Mouse (Mus musculus) adrenal gland, postnatal 4 days (tissue): ENCODE data around the gene Osbp2. TPM values are rescaled to one million over a fixed set of nuclear protein-coding genes. Genes with fewer than 3 reads are reported as not detected.

Experiments
- DNase-seq, 2 experiments: peaks; one replicate each; pipeline ENCODE4 v3.0.0; 2021 to 2022; ENCODE audit warnings: low spot score in 2 of 2, mixed read lengths in 2 of 2
- total RNA-seq, 2 experiments: library from RNA; stranded (reverse); gene quantifications; 2 replicates each; pipeline ENCODE4 v1.2.3; 2021

Gene Osbp2
- total RNA-seq, 2 experiments from 2014 or later: 2.4 to 2.5 TPM

DNA sequence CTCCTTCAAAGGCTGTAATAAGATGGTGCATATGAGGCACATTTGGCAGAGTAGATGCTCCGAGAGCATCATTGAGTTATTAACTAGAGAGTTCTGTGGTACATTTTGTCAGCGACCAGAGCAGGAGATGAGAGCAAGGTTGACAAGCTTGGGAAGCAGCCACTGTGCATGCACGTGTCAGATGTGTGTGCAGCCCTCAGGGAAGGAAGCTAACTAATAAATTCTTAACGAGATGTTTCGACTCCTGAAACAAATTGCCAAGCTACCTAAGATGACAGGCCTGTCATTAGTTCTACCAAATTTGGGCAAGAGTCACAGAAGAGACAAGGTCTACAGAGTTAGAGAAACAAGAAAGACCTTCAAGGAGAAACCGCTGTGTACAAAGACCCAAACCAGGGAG, 640 bp upstream of the Osbp2 start:
- no peak for DNase-seq

DNA sequence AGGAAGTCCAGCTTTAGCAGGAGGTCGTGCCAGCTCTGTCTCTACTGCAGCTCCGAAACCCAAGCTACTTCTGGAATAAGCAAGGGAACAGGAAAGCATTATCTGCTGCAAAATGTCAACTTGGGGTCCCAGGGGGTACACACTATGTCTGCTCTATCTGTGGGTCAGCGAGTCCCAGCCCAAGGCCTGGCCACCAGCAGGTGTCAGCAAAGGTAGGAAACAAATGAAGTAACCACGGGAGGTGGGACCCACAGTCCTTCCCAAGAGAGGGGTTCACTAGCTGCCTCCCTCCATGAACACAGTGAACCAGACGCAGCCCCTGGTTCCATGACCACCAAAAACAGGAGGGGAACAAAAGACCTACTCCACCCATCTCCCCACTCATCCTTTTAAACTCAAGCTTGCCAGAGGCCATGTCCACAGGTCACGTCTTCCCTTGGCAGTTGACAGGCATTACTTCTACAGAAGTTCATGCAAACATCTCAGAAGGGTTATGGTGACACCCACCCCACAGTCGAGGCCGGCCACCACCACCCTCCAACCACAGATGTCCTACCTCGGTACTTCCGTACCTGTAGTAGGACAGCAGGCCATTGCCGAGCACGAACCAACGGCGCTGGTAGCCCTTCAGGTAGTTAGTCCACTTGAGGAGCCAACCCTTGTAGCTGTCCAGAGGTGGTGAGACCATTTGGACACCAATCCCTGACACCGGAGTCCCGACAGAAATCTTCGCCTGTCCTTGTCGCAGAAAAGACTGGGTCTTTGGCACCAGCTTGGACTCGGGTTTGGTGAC, 846 bp downstream of the Osbp2 start:
- no peak for DNase-seq

DNA sequence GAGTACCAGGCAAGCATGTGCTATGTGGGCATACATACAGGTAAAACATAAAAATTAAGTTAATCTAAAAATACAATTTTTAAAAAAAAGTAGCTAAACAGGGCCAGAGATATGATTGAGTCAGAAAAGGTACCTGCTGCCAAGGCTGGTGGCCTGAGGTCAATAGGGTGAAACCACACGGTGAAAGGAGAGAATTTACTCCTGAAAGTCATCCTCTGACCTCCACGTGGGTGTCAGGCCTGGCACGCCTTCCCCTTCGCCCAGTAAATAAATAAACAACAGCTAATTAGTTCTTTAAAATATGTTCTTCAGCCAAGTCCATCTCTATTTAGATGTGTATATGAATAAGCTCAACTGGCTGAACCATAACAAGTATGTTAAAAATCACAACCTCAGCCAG, 3.3 kb downstream of the Osbp2 start:
- no peak for DNase-seq

DNA sequence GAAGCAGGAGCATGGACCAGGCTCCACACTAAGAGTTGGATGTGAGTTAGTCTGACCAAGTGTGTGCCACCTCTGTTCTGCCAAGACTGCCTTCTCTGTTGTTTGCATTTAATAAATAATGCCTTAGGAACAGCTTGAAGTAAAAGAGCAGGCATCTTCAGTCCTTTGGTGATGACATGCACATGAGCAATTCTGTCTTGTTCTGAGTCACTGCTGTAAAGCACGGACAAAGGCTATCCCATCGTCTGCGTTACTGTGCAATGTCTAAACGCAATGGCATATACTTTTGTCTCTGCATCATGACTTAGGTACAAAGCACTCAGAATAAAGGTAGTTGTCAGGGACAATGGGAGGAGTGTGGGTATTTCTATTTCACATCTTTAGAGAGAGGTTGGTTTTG, 3.9 kb downstream of the Osbp2 start:
- no peak for DNase-seq

DNA sequence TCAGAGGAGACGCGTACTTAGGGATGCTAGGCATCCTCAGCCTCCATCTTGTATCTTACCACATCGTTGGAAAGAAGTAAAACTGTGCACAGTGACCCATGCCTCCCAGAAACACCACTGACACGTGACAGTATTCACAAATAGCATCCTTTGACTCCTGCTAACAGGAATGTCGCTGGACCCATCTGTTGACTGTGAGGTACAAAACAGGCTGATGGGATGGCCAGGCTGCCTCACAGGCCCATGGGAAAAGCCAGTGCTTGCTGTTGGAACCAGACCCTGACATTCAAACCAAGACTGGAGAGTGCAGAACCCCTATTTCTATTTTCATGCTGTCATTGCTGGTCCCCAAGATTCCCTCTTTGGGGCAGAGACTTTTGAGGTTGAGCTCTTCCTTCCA, 5.8 kb downstream of the Osbp2 start:
- DNase-seq: no peak

DNA sequence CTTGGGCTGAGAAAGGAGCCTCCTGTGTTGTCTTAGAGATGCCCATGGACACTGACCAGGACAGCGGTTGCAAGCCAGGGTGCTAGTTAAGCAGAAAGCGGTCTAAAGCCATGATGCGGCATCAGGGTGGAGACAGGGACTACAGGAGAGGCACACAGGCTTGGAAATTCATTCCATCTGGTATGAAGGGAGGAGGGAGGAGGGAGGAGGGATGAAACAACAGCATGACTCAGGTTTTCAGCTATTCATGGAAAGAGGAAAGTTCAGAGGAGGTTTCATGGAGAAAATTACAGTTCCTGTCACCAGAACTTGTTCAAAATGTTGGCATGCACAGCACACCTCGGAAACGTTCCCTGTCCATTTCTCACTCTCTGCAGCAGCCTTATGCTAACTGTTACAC, 7.9 kb downstream of the Osbp2 start:
- DNase-seq: no peak

DNA sequence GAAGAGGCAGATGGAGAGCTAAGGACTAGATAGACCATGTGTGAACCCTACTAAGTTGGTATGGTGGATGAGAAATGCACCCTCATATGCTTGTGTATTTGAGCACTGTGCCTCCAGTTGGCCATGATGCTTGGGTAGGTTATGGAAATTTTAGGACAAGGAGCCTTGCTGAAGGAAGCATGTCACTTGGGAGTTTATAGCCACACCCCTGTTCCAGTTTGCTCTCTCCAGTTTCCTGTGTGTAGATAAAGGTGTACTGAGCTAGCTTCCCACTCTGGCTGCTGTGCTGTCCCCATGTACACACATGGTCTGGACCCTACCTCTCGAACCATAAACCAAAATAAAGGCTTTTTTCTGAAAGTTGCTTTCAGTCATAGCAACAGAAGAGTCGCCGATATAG, 9.5 kb downstream of the Osbp2 start:
- no peak for DNase-seq

DNA sequence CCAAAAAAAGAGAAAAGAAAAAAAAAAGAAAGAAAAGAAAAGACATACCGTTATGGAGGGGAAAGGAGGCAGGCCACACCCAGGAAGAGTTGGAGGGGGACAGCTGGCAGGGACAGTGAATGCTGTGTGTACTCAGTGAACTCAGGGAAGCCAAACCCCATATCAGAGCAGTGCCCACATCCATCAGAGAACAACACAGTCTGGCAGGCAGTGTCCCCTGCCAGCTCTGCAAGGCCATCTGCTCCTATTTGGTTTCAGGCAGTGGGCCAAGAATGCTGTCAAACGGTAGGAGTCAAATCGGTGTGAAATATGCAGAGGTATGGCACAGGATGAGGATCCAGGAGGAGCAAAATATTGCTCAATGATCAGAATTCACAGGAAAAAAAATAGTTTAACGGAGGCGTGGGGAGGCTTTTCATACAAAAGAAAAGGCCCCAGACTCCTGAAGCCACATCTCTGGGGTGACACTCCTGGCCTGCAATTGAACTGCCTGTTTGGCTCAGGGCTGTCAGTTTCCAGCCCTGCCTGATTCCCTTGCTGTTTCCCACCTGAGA, 10.1 kb downstream of the Osbp2 start:
- no peak for DNase-seq

DNA sequence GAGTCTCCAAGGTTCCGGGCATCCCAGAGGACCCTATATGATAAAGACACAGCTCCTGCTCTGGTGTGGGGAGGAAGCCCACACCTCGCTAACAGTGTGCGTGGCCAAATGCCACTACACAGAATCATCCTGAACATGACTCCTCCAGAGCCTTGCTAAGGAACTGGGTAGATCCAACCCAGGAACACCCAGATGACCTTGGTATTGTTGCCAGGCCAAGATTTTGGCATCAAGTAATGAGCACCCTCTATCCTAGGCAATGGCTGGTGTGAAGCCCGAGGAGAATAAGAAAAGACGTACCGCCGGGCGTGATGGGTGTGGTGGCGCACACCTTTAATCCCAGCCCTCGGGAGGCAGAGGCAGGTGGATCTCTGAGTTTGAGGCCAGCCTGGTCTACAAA, 10.7 kb downstream of the Osbp2 start:
- DNase-seq: no peak

DNA sequence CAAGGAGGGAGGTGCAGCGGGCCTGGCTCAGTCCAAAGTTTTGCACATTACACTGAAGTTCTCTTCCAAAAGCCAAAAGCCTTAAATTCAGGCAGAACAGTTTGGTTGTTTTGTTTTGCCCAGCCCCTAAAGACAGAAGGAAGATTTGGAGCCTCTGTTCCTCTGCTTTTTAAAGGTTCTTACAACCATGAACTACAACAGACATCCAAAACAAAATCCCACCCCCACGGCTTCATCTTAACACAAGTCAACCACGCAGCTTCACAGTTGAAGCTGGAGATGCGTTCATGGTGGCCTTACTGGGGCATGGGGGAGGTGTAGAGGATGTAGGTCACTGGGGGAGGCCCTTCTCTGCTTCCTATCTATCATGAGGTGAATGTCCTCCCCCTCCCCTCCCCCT, 11.8 kb downstream of the Osbp2 start:
- DNase-seq: no peak

DNA sequence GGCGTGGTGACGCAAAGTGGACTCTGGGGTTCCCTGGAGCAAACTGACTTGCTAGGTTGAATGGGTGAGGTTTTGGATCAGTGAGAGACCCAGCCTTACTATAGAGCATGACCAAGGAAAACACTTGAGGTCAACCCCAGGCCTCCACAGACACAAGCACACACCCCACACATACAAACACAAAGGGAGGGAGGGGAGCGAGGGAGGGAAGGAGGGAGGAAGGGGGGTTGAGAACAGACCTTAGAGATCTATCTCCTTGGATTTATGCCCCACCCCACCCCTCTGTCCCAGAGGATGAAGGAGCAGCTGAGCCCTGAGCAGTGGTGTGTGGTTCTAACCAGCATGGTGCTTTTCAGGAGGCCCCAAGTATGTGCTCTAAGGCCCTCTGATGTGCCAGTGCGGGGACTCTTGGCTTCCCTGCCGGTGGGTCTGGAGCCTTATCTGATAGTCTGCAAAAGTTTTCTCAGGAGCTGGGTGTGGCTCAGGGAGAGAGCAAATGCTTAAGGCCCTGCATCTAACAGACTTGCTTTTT, 12.9 kb downstream of the Osbp2 start:
- no peak for DNase-seq

DNA sequence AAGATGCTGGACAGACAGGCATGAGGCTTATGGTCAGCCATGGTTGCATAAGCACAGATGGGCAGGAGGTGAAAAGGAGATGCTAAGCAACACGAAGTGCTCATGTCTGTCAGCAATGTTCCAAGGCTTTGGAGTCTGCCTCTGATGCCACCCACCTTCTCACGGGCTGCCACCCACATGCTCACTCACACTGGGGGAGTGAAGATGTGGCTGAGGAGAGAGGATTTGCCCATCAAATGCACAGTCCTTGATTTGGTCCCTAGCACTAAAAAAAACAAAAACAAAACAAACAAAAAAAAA, 13.4 kb downstream of the Osbp2 start:
- DNase-seq: no peak

DNA sequence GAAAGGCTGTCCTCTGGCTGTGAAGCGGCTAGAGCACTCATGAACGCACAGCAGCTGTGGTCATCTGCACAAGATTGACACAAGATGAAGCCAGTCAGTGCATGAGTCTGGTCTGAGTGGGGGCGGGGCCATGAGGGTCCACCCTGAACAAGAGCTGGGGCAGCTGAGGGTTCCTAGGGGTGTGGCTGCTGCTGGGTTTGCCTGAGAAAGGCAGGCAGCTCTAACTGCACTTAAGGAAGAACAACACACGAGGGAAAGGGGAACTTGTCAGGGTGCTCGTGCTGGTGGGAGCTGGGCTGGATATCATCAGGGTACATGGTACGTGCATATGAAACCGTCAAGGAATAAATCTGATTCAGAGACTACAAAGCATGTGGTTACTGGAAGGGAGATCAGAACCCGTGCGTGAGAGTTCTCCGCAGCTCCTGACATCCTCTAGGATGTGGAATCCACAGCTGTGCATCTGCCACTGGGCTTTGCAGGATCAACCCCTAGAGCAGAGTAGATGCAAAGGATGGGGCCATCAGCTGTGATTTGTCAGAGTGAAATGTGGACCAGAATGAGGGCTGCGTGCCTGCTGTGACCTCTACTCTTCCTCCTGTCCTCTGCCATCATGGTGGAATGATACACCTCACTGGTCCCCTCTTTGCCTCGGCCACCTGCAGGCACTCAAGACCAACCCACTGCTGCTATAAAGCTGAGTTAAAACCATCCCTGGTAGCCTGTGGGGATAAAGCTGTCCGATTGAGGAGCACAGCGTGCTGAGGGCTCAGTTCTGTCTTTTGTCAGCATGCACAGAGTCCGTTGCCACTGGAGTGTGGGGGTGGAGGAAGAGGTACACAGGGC, 14.0 kb downstream of the Osbp2 start:
- no peak for DNase-seq

DNA sequence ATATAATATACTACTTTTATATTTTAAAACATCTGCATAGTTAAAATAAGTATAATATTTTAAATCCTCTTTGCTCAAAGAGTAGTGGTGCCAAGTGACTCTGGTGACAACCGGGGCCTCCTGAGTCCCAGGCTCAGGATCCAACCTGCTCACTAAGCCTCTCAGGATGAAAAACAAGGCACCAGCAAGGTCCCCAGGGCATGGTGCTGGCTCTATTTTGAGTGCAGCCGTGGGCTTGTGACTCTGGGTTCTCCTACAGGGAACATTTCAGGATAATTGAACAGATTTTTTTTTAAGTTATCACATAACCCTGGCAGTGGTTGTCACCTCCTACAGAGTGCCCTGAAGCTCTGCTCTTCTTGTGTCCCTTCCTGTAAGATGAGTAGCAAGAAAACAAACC, 17.4 kb downstream of the Osbp2 start:
- DNase-seq: no peak

DNA sequence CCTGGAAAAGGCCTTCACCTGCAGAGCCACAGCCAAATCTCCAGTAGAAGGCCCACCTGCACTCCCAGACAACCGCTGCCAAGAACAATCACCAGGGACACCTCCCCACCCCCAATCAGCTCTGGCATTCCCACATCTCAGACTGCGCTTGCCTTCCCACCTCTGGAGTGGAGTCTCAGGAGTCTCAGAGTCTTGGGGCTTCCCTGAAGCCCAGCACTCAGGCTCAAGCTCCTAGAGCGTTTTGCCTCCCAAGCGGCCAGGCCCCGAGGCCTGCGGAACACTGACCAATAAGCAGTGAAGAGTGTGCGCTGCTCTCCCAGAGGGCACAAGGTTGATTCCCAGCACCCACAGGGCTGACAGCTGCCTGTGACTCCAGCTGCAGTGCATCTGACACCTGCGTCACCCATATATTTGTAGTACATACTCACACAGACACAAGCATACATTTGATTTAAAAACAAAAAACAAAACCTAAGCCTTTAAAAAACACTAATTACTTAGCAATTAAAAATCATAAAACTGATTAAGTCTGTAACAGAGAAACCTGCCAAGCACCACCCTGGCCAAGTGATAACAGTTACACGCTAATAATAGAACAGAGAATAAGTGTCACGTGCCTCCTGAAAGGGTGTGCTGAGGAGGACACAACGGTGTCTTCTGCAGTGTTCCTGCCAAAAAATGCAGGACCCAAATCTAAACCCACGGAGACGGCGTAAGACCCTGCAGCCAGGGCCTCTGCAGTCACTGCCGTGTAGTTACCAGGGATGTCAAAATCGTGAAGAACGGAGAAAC, 19.6 kb downstream of the Osbp2 start:
- DNase-seq: no peak

DNA sequence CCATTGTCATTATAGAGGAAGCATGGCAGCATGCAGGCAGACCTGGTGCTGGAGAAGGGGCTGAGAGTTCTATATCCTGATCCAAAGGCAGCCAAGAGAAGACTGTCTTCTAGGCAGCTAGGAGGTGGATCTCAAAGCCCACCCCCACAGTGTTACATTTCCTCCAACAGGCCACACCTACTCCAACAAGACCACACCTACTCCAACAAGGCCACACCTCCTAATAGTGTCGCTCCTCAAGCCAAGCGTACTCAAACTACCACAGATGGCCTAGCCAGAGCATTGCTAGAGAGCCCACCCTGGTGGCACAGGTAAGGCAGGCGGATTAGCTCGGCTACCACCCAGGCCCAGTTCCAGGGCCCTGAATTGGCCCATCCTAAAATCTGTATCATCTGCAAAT, 28.4 kb downstream of the Osbp2 start:
- DNase-seq: no peak

DNA sequence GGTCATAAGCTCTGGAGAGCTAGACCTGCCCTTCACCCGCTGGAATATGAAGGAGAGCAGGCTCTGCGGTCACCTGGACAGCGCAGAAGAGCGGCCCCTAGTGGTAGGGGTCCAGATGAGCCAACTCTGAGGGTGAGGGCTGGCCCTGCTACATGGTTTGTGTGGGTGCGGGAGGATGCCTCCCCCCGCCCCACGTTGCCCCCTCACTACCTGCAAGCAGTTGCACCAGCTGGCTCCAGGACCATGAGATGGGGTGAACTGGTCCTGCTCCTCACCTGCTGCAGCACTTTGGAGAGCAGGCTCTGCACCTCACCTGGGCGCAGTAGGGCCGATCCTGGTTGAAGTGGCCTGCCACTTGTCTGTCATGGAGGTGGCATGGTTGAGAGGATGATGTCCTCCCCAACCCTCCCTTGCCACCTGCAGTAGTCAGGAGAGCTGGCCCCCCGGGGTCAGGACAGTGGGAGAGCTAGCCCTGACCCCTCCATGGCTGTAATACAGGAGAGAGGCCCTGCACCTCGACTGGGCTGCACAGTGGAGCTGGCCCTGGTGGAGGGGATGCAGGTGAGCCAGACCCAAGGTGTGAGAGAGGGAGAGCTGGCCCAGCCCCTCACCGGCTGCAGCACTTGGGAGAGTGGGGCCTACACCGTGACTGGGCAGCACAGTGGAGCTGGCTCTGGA, 29.1 kb downstream of the Osbp2 start:
- no peak for DNase-seq

DNA sequence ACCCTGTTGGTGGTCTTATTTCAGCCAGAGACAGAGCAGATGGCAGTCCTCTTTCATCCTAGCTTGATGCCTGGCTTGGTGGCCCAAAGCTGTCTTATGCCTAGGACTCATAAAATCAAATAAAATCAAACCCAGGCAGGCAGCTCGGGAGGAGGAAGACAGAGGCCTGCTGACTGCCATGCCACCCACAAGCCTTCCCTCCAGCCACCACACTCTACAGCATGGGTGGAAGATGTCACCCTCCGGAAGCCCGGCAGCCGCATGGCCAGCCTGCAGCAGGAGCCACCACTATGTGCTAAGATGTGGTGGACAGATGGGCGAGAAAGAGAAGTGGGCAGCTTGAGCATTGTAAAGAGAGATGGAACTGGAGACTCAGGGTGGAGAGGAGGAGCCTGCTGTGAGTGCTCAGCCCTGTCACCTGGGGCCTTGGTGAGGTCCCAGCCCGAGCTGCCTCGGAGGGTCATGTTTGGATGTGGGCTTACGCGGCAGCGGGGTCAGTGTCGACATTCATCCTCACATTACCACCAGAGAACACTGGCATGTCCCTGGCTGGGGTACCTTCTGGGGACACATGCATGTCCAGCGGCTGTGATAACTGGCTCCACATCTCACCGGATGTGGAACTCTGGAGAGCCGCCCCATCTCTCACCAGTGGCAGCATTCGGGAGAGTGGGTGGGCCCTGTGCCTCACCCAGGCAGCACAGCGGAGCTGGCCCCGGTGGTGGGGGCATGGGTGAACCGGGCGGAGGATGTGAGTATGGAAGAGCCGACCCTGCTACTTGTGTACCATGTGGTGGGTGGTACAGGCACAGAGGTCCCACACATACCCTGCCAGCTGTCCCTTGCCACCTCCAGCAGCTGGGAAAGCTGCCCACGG, 29.9 kb downstream of the Osbp2 start:
- DNase-seq: no peak

DNA sequence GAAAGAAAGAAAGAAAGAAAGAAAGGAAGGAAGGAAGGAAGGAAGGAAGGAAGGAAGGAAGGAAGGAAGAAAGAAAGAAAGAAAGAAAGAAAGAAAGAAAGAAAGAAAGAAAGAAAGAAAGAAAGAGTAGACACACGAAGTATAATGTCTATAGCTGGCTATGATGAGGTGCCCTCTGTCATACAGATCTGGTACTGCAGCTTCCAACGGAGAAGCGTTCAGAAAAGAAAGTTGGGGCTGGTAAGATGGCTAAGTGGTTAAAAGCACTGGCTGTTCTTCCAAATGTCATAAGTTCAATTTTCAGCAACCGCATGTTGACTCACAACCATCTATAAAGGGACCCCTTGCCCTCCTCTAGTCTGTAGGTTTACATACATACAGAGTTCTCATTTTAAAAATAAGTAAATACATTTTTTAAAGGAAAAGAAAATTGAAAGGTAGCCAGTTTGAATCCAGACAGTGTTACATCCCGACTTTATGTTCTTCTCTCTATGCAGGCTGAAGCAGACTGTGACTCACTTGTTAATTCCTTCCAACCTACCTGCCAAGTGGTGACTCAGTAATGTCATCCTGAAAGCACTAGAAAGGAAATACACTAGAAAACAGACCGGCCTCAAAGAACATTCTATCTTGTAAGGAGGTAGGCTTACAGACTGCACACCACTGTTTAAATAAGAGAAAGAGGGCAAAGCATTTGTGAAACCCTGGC, 31.4 kb downstream of the Osbp2 start:
- DNase-seq: no peak
